Mouse (Mus musculus): ENCODE results near the gene Soat1.

GRCm38 (mm10) chr1:156423493-156423892 is 50.6 kb downstream of the Soat1 start:
- TF ChIP-seq CTCF (IDR thresholded peaks at IDR 0.05; ENCODE audit: insufficient read depth, low read length) (no peak), POLR2A (IDR thresholded peaks at IDR 0.05; ENCODE audit: borderline replicate concordance, extremely low read depth, low read depth, low read length) (no peak)
